Mouse (Mus musculus): ENCODE results near the gene Dock1.

Gene Dock1

DNA sequence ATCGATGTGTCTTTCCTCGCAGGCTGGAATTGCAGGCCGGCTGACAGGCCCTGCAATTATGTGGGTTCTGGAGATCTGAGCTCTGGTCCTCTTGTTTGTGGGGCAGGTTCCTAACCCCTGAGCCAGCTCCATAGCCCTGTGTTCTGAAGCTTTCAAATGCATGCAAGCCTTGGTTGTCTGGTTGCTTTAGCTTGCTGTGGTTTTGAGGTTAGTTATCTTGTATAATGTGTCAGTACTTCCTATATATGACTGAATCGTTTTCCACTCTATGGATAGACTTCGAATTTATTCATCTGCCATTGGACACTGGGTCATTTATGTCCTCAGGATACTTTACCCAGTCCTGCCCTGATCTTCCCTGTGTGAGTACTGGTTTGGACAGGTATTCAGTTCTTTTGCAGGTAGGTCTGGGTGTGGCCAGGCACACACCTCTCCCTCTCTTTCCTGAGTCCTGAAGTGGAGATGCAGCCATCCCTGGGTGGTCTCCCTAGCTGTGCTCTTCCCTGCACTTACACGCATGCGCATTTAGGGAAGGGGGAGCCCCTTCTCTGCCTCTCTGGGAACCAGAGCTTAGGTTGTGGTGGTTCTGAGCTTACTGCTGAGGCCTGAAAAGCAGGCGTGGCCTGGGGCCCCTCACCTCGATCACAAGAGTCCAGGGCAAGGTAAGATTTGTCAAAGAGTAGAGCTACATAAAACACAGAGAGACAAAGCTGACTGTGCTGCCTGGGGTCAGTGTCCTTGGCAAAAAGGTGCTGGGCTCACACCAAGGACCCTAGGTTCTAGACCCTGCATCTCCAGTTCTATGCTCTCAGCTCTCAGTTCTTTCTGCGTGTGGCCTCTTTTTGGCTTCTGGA is 25.9 kb downstream of the Dock1 start:
- no peak for DNase-seq

- DNase-seq = no peak
These were observed 27.0 kb downstream of the Dock1 start for GRCm38 (mm10) chr7:134697479-134697878.

- DNase-seq = no peak
These were observed 27.8 kb downstream of the Dock1 start for GRCm38 (mm10) chr7:134698246-134698645.

GRCm38 (mm10) chr7:134700001-134700400 is 29.5 kb downstream of the Dock1 start:
- no peak for DNase-seq

DNA sequence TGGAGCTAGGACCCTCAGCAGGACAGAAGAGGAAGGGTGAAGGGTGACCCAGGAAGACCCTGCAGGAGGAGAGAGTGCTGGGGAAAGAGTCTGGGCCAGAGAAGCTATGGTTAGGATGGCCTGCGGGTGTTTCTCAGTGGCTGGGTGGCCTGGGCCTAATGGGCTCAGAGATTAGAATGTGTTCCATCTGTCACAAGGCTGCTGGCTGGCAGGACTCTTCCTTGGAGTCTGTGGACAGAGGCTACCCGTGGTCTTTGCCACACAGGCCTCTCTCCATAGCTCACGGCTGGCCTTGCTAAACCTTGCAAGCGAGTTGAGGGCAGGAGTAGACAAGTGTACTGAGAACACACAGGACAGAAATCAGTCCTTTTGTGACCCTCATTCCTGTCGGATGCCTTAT is 32.0 kb downstream of the Dock1 start:
- no peak for DNase-seq

- peak; percentile 74 for DNase-seq
These were observed 33.2 kb downstream of the Dock1 start for GRCm38 (mm10) chr7:134703704-134704103.

DNA sequence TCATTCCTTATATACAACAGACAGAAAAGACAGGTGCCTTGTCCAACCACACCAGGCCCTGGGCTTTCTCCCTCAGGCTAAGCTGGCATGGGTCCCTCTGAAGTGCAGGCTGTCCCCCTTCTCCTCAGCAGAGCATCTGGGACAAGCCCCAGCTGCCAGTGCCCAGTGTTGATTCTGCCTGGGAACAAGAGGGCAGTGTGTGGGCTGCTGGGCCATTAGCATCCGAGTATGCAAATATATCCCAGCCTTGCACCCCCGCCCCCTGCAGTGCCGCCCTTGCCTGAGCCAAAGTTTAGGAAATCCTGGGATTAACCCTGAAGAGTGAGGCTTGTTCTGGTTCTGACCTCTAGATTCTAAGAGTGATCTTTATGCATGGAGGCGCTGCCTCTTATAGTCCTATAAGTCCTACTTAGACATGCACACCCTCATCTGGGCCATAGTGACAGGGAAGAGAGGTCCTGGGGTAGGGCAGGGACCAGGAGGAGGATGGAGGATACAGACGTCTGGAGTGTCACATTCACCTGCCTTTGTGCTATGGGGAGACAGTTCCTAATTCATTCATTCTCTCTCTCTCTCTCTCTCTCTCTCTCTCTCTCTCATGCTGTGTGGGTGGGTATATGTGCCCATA is 38.9 kb downstream of the Dock1 start:
- DNase-seq = peak; percentile 32

DNA sequence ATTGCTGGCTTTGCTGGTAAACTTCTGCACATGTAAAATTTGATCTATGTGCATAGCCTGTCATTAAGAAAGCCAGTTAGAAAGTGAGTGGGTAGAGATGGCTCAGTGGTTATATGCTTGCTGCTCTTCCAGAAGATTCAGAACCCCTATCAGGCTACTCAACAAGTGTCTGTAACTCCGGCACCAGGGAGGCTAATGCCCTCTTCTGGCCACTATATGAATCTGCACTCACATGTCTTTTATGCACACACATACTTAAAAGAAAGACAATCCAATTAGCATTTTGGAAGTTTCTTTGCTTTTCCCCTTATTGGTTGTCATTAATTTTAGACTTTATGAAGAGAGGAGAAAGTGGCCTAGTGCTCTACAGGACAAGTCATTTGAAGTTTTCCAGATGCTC is 41.1 kb downstream of the Dock1 start:
- DNase-seq = no peak

GRCm38 (mm10) chr7:134719406-134719805 is 49.0 kb downstream of the Dock1 start:
- DNase-seq = no peak

GRCm38 (mm10) chr7:134722361-134722760 is 51.9 kb downstream of the Dock1 start:
- no peak for DNase-seq

DNA sequence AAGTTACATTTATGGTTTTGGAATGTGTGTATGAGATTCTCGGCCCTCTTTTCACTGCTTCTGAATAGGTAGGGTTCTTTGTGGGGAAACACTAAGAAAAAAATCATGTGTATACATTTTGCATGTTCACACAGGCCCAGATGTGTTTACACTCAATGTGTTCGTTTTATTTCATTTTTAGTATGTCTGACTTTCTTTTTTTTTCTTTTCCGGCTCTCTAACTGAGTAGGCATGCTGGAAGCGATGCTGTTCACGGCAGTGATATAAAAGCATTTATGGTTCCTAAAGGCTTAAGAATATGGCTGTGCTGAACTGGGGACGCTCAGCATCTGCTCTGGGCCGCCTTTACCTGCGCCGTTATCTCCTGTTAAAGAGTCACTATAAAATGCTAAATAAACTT is 52.5 kb downstream of the Dock1 start:
- DNase-seq = no peak

DNA sequence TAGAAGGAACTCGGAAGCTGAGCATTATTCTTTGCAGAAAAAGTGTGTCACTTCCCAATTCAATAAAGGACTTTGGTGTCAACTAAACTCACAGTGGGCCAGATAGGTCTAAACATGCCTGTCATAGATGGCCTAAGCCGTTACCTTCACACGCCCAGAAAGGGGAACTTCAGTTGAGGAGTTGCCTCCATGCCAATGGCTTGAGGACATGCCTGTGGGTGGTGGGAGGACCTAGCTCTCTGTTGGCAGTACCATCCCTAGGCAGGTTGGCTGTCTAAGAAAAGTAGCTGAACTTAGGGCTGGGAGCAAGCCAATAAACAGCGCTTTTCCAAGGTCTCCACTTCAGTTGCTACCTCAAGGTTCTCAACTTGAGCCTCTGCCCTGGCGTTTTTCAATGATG is 53.1 kb downstream of the Dock1 start:
- DNase-seq = no peak

DNA sequence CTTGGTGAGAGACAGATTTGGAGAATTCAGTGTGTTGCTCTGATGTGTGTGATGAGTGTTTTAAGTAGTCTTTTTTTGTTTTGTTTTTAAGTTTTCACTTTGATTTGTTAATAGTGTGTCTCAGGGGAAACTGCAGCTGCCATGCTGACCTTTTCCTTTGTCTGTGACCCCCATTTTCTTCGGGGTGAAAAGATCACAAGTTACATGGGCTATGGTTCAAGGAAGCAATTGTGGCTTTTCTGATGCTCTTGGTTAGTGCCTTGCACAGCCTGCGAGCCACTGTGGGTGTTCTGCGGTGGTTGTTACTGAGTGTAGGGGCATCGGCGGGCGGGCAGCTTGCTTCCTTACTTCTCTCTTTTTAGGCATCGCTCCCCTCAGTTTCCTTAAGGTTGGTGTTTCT is 54.4 kb downstream of the Dock1 start:
- DNase-seq = peak; percentile 25

DNA sequence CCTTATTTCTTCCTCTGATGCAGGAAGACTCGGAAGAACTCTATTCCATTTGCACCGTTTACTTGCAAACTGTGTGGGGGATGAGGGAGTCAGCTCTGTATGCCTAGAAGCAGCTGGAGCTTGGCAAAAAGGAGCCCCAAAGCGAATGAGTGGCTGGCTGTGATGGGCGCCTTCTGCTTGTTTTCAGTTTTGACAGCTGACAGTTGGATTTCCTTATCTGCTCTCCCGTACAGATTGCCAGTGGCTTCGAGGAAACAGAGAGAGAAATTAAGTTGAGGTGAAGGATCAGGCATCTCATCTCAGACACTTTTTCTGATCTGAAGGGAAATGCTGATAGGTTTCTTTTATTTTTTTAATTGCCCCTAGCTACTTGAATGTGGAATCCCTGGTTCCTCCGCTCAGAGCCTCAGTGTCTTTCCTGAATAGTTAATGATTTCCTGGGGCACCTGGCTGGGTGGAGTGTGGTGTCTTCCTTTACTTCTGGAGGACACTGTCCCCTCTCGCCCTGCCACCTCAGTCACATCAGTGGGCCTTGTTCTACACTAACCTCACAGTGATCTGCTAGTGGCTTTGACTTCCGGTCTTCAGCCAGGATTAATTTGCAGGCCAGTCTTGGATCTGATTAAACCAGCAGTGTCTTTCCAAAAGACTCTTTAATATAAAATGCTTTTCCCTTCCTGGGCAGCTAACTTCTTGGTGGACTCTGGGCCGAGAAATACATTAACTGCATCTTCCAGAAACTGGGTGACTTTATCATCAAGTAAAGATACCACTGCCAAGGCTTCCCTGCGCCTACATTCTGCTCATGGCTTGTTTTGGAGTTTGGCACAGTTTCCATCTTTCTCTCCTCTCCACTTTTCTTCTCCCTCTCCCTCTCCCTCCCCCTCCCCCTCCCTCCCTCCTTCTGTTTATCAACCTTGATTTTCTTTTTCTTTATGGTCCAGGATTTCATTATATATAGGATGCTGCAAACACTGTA is 55.4 kb downstream of the Dock1 start:
- DNase-seq = peak; percentile 83

GRCm38 (mm10) chr7:134726530-134727258 is 56.2 kb downstream of the Dock1 start:
- no peak for DNase-seq

- DNase-seq = peak; percentile 36
These were observed 58.9 kb downstream of the Dock1 start for GRCm38 (mm10) chr7:134729348-134729747.

GRCm38 (mm10) chr7:134730406-134731126 is 60.1 kb downstream of the Dock1 start:
- no peak for DNase-seq

- no peak for DNase-seq
These were observed 76.6 kb downstream of the Dock1 start for GRCm38 (mm10) chr7:134747059-134747458.

- no peak for DNase-seq
These were observed 77.9 kb downstream of the Dock1 start for GRCm38 (mm10) chr7:134748376-134748775.

GRCm38 (mm10) chr7:134749613-134750012 is 79.2 kb downstream of the Dock1 start:
- DNase-seq = no peak

DNA sequence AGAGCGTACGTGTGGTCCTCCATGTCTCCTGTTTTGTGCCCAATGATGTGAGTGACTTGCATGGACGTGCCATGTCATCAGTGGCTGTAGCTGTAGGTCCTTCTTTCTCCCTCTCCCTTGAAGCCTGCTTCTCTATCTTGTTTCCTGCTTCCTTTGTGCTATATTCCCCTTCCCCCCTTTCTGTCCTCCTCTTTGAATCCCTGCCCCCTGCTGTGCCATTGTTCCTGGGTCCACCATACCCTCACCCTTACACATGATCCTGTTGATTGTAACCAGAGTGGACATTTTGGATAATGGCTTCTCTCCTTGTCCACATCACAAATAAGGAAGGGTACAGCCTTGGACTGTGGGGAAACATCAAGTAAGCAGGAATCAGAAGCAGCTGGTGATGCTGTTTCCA is 81.0 kb downstream of the Dock1 start:
- DNase-seq = no peak

- DNase-seq = no peak
These were observed 83.0 kb downstream of the Dock1 start for GRCm38 (mm10) chr7:134753417-134753816.

Measured in lung, postnatal 10 days (tissue).